Mouse (Mus musculus): ENCODE measurements around the gene Ddx60. TPM values are rescaled to one million over a fixed set of nuclear protein-coding genes. Genes with fewer than 3 reads are reported as not detected.
"Not testable (repeated sequence)": the region's sequence is repeated elsewhere in the genome, so short reads cannot be mapped to it uniquely, and the experiment has no call there.

The Ddx60 gene
- total RNA-seq (2015; ENCODE audit: low replicate concordance) (2.1 and 2.5 TPM in 2 replicates), total RNA-seq (2017; ENCODE audit: low replicate concordance) (3.2 and 3.7 TPM in 2 replicates)

GRCm38 (mm10) chr8:61927777-61928494 is at the start of gene Ddx60:
Gene Ddx60 (plus strand): TSS chr8:61928087.
- ATAC-seq (replicated peaks; ENCODE audit: low FRiP score, poor library complexity, severe bottlenecking) = peak; percentile 64

GRCm38 (mm10) chr8:61894062-61894461 is 33.8 kb upstream of the Ddx60 start:
- ATAC-seq (replicated peaks; ENCODE audit: low FRiP score, poor library complexity, severe bottlenecking) = no peak

- ATAC-seq (replicated peaks; ENCODE audit: low FRiP score, poor library complexity, severe bottlenecking) = no peak
These were observed 31.1 kb upstream of the Ddx60 start for GRCm38 (mm10) chr8:61896742-61897141.

- ATAC-seq (replicated peaks; ENCODE audit: low FRiP score, poor library complexity, severe bottlenecking) = no peak
These were observed 30.5 kb upstream of the Ddx60 start for GRCm38 (mm10) chr8:61897402-61897801.

GRCm38 (mm10) chr8:61901028-61901717 is 26.7 kb upstream of the Ddx60 start:
- no peak for ATAC-seq (replicated peaks; ENCODE audit: low FRiP score, poor library complexity, severe bottlenecking)

- ATAC-seq (replicated peaks; ENCODE audit: low FRiP score, poor library complexity, severe bottlenecking) = no peak
These were observed 25.4 kb upstream of the Ddx60 start, which contains the start of gene Palld for GRCm38 (mm10) chr8:61902521-61902920. Gene Palld (minus strand): TSS chr8:61902690.

- ATAC-seq (replicated peaks; ENCODE audit: low FRiP score, poor library complexity, severe bottlenecking) = no peak
These were observed 19.3 kb upstream of the Ddx60 start for GRCm38 (mm10) chr8:61908303-61909215.

GRCm38 (mm10) chr8:61909313-61909712 is 18.6 kb upstream of the Ddx60 start:
- ATAC-seq (replicated peaks; ENCODE audit: low FRiP score, poor library complexity, severe bottlenecking) = no peak

- no peak for ATAC-seq (replicated peaks; ENCODE audit: low FRiP score, poor library complexity, severe bottlenecking)
These were observed 15.1 kb upstream of the Ddx60 start for GRCm38 (mm10) chr8:61912817-61913216.

GRCm38 (mm10) chr8:61913957-61914356 is 13.9 kb upstream of the Ddx60 start:
- ATAC-seq (replicated peaks; ENCODE audit: low FRiP score, poor library complexity, severe bottlenecking) = no peak

GRCm38 (mm10) chr8:61917287-61917686 is 10.6 kb upstream of the Ddx60 start:
- no peak for ATAC-seq (replicated peaks; ENCODE audit: low FRiP score, poor library complexity, severe bottlenecking)

- no peak for ATAC-seq (replicated peaks; ENCODE audit: low FRiP score, poor library complexity, severe bottlenecking)
These were observed 8.6 kb upstream of the Ddx60 start for GRCm38 (mm10) chr8:61919145-61919788.

- no peak for ATAC-seq (replicated peaks; ENCODE audit: low FRiP score, poor library complexity, severe bottlenecking)
These were observed 7.5 kb upstream of the Ddx60 start for GRCm38 (mm10) chr8:61920389-61920788.

- ATAC-seq (replicated peaks; ENCODE audit: low FRiP score, poor library complexity, severe bottlenecking) = no peak
These were observed 6.3 kb upstream of the Ddx60 start for GRCm38 (mm10) chr8:61921454-61922054.

- no peak for ATAC-seq (replicated peaks; ENCODE audit: low FRiP score, poor library complexity, severe bottlenecking)
These were observed 3.4 kb upstream of the Ddx60 start for GRCm38 (mm10) chr8:61924518-61924917.

GRCm38 (mm10) chr8:61933243-61933642 is 5.4 kb downstream of the Ddx60 start:
- no peak for ATAC-seq (replicated peaks; ENCODE audit: low FRiP score, poor library complexity, severe bottlenecking)

- no peak for ATAC-seq (replicated peaks; ENCODE audit: low FRiP score, poor library complexity, severe bottlenecking)
These were observed 9.7 kb downstream of the Ddx60 start for GRCm38 (mm10) chr8:61937576-61937975.

GRCm38 (mm10) chr8:61964591-61965375 is 36.9 kb downstream of the Ddx60 start:
- ATAC-seq (replicated peaks; ENCODE audit: low FRiP score, poor library complexity, severe bottlenecking) = not testable (repeated sequence)

All from erythroid progenitor cell, adult 5-6 weeks (primary cell).